ENCODE assay signal across 8 mouse cellular contexts in the genomic region with DNA sequence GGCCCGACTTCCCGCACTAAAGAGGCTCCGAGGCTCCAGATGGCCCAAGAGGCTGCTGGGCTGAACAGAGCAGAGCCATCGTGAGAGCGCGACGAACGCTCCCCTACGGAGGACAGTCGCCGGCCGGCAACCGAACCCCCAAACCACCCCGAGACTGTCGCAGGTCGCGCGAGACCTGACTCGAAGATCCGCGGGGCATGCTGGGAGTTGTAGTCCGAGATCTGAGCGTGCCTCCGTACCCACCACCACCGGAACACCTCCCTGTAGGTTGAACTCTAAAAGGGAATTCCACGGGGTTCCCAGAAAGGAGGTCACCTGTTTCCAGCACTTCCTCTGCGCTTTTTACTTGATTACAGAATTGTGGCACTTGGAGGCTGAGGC. TPM values are rescaled to one million over a fixed set of nuclear protein-coding genes. Genes with fewer than 3 reads are reported as not detected.
DNase-seq lines count a peak whose midpoint lies in the region; ATAC-seq and TF ChIP-seq lines count a peak whose summit lies in the region.

A gene (minus strand): TSS at position 235 of the 381 bp plus-strand sequence.

- peak within 1 kb of the TSS; percentile 88 for H3K27ac ChIP-seq in ES-Bruce4 (ENCODE audit: insufficient read depth, low read length)
- H3K27ac ChIP-seq in forebrain, embryonic 14.5 days (ENCODE audit: low read depth, low read length) = peak within 1 kb of the TSS; percentile 74
- peak within 1 kb of the TSS; percentile 88 for H3K27ac ChIP-seq in neural tube, embryonic 15.5 days (replicated peaks)

- peak within 1 kb of the TSS; percentile 82 for H3K9ac ChIP-seq in ES-Bruce4 (ENCODE audit: low read depth, poor library complexity, severe bottlenecking)
- peak within 1 kb of the TSS; percentile 93 for H3K9ac ChIP-seq in forebrain, embryonic 14.5 days (ENCODE audit: low read length)
- peak within 1 kb of the TSS; percentile 96 for H3K9ac ChIP-seq in neural tube, embryonic 15.5 days (replicated peaks)

- under 1% methylated on average over 27 of the region's 27 CpGs for WGBS in forebrain, embryonic 14.5 days
- under 1% methylated on average over 26 of the region's 27 CpGs for WGBS in neural tube, embryonic 15.5 days

- no peak for TF ChIP-seq EP300 in ES-Bruce4 (IDR thresholded peaks at IDR 0.05; ENCODE audit: insufficient read depth, low read depth, low read length)

- peak within 1 kb of the TSS; percentile 88 for H3K4me3 ChIP-seq in ES-Bruce4 (ENCODE audit: low read depth, low read length)
- peak within 1 kb of the TSS; percentile 83 for H3K4me3 ChIP-seq in forebrain, embryonic 14.5 days (ENCODE audit: low read depth, low read length)
- peak within 1 kb of the TSS; percentile 99 for H3K4me3 ChIP-seq in neural tube, embryonic 15.5 days (replicated peaks)

- intact Hi-C loops in heart, postnatal 14 days (cut with DNase I) = loop anchor here (2.0 kb wide), 1 partner anchor 46 kb away; a partner anchor contains a TSS

- no peaks in the 10 kb centered on the region for H3K27me3 ChIP-seq in ES-Bruce4 (ENCODE audit: control insufficient read depth, insufficient read depth, low read length, poor library complexity, severe bottlenecking)
- no peaks in the 10 kb centered on the region for H3K27me3 ChIP-seq in forebrain, embryonic 14.5 days (replicated peaks; ENCODE audit: control insufficient read depth, insufficient read depth, low read length)
- no peaks in the 10 kb centered on the region for H3K27me3 ChIP-seq in neural tube, embryonic 15.5 days (replicated peaks)

- H3K36me3 ChIP-seq in ES-Bruce4 (ENCODE audit: control insufficient read depth, insufficient read depth, low read length, poor library complexity, severe bottlenecking) = peaks cover 7% of the 10 kb centered on the region
- H3K36me3 ChIP-seq in forebrain, embryonic 14.5 days (ENCODE audit: control insufficient read depth, insufficient read depth, low read length) = peaks cover 30% of the 10 kb centered on the region
- H3K36me3 ChIP-seq in neural tube, embryonic 15.5 days = peaks cover 28% of the 10 kb centered on the region

- ATAC-seq in cerebellum, adult (ENCODE audit: insufficient number of reproducible peaks, low FRiP score, low TSS enrichment) = peak; percentile 94
- ATAC-seq in forebrain, embryonic 14.5 days = peak; percentile 98
- ATAC-seq in neural tube, embryonic 15.5 days (ENCODE audit: low FRiP score) = peak; percentile 96

- peak within 1 kb of the TSS; percentile 86 for H3K4me2 ChIP-seq in forebrain, embryonic 14.5 days (ENCODE audit: low read length)
- peak within 1 kb of the TSS; percentile 85 for H3K4me2 ChIP-seq in neural tube, embryonic 15.5 days

- peaks cover 2% of the 10 kb centered on the region for H3K4me1 ChIP-seq in ES-Bruce4 (ENCODE audit: control insufficient read depth, insufficient read depth, low read length)
- peaks cover 8% of the 10 kb centered on the region for H3K4me1 ChIP-seq in forebrain, embryonic 14.5 days (ENCODE audit: control insufficient read depth, insufficient read depth, low read length)
- H3K4me1 ChIP-seq in neural tube, embryonic 15.5 days = peaks cover 22% of the 10 kb centered on the region

- no peak for TF ChIP-seq CTCF in ES-Bruce4 (IDR thresholded peaks at IDR 0.05; ENCODE audit: low read depth, low read length)

- no peaks in the 10 kb centered on the region for H3K9me3 ChIP-seq in ES-Bruce4 (replicated peaks; ENCODE audit: control insufficient read depth, insufficient read depth, low read length, poor library complexity, severe bottlenecking)
- H3K9me3 ChIP-seq in forebrain, embryonic 14.5 days (replicated peaks; ENCODE audit: control insufficient read depth, low read length) = no peaks in the 10 kb centered on the region
- no peaks in the 10 kb centered on the region for H3K9me3 ChIP-seq in neural tube, embryonic 15.5 days (replicated peaks)

- TF ChIP-seq POLR2A in ES-Bruce4 (IDR thresholded peaks at IDR 0.05; ENCODE audit: insufficient read depth, low read length) = peak; percentile 81

- peak; percentile 99 for DNase-seq in forebrain, embryonic 14.5 days (ENCODE audit: low spot score)
- DNase-seq in heart, postnatal 14 days = peak; percentile 93 to 97
- DNase-seq in layer of hippocampus, adult 11-12 months (ENCODE audit: low spot score) = peak; percentile 95
- DNase-seq in lung, adult 18-20 months = peak; percentile 95 to 96
- DNase-seq in testis, postnatal 14 days (ENCODE audit: low spot score) = peak; percentile 92

RNA-seq across cellular contexts. Expression of the gene that starts here (rescaled TPM):
- polyA plus RNA-seq in ES-Bruce4 (2011; ENCODE audit: insufficient read depth, insufficient read length, low read depth, missing spikeins) = 110 and 111 TPM in 2 replicates
- polyA plus RNA-seq in forebrain, embryonic 14.5 days (2014; fragmentation: Nextera tagmentation; extraction: Ambion mirVana) = 259 and 289 TPM in 2 replicates
- total RNA-seq in heart, postnatal 14 days (2021) = 100 to 1,000 TPM in 1 of 2 experiments, 10 to 100 TPM in 1; 98.6 to 102 TPM
- 218 and 220 TPM in 2 replicates for polyA plus RNA-seq in neural tube, embryonic 15.5 days (2015; fragmentation: Nextera tagmentation; extraction: Ambion mirVana)

Comparison
In these comparisons a context has a peak if more than half of its experiments do, and no peak if none do; other contexts are left out.
1. Peak in every context shown above with its lines: DNase-seq, ATAC-seq, H3K4me3 ChIP-seq and H3K27ac ChIP-seq.